Mouse (Mus musculus) Patski (cell line): ENCODE results near the gene Gp2. TPM values are rescaled to one million over a fixed set of nuclear protein-coding genes. Genes with fewer than 3 reads are reported as not detected.

ENCODE experiments used
- ATAC-seq: fragments of 100-300 bp; one replicate; pipeline ENCODE4 v1.8.0; 2021
- CTCF ChIA-PET: fragments of 350-600 bp; sonication (Branson Sonifier 250); formaldehyde crosslinking; loops from one replicate; lab custom pipeline; 2022; ENCODE audit warnings: inconsistent platforms; lab: Charles Lee
- POLR2A ChIA-PET: fragments of 350-600 bp; sonication (Branson Sonifier 250); formaldehyde crosslinking; loops from one replicate; lab custom pipeline; 2022; ENCODE audit warnings: antibody characterized with exemption, inconsistent platforms; lab: Charles Lee
- DNase-seq: peaks from one replicate; pipeline ENCODE4 v3.0.0-alpha.2; 2011; ENCODE audit warnings: low read depth, low spot score
- H3K27me3 ChIP-seq: fragments of 371-371 bp; one replicate; pipeline ENCODE4 v1.5.1; 2021
- CTCF ChIP-seq: fragments of 100-300 bp; IDR thresholded peaks from one replicate; pipeline ENCODE4 v1.5.1; 2021
- in situ Hi-C: fragments of 300-500 bp; cut with MboI; formaldehyde crosslinking; loops from 3 replicates; pipeline ENCODE4 v1.11.1; 2018; ENCODE audit warnings: low pct_unique_long_range_greater_than_20kb, mixed read lengths
- polyA plus RNA-seq: library from polyadenylated mRNA; unstranded; gene quantifications from one replicate; pipeline ENCODE4 v1.2.3, GENCODE M21; 2021

The Gp2 gene
- not detected for polyA plus RNA-seq

- TF ChIP-seq CTCF: no peak
- DNase-seq (no peak), ATAC-seq (no peak)
- ChIA-PET POLR2A (interaction anchor here (0.6 kb wide), 1 partner anchor 156 kb away, joined by 3 read pairs; no protein-coding TSS in a partner anchor), CTCF (no interaction called here)
- in situ Hi-C loops: no loop called here
- H3K27me3 ChIP-seq: no peaks in the 10 kb centered on the region
Measured at GRCm38 (mm10) chr7:119459185-119459584, at the start of gene Gp2. Gene Gp2, minus strand, starts transcription at chr7:119459285.

GRCm38 (mm10) chr7:119490041-119490780 lies 31.1 kb upstream of the Gp2 start:
- CTCF ChIA-PET: interaction anchor here (1.0 kb wide), 2 partner anchors 63 to 467 kb away, joined by 3 read pairs; no protein-coding TSS in a partner anchor
- POLR2A ChIA-PET: no interaction called here
- TF ChIP-seq CTCF: no peak
- DNase-seq (no peak), ATAC-seq (no peak)
- in situ Hi-C loops: no loop called here
- H3K27me3 ChIP-seq: no peaks in the 10 kb centered on the region

- ATAC-seq (no peak), DNase-seq (no peak)
- TF ChIP-seq CTCF: no peak
- POLR2A ChIA-PET: no interaction called here
- CTCF ChIA-PET: no interaction called here
- H3K27me3 ChIP-seq: no peaks in the 10 kb centered on the region
- in situ Hi-C loops: no loop called here
Measured at GRCm38 (mm10) chr7:119486683-119487082, 27.6 kb upstream of the Gp2 start.

- ATAC-seq (no peak), DNase-seq (no peak)
- in situ Hi-C loops: no loop called here
- no peaks in the 10 kb centered on the region for H3K27me3 ChIP-seq
- no peak for TF ChIP-seq CTCF
- CTCF ChIA-PET: no interaction called here
- POLR2A ChIA-PET: no interaction called here
Measured at GRCm38 (mm10) chr7:119484154-119484553, 25.1 kb upstream of the Gp2 start.

- DNase-seq: no peak
- no peak for TF ChIP-seq CTCF
Measured at GRCm38 (mm10) chr7:119479256-119479655, 20.2 kb upstream of the Gp2 start, which contains the start of gene Umod. Gene Umod, minus strand, starts transcription at chr7:119479282.

GRCm38 (mm10) chr7:119476500-119477389 lies 17.7 kb upstream of the Gp2 start:
- no peaks in the 10 kb centered on the region for H3K27me3 ChIP-seq
- TF ChIP-seq CTCF: no peak
- no peak for DNase-seq
- ATAC-seq: no peak
- in situ Hi-C loops: no loop called here
- ChIA-PET POLR2A (no interaction called here), CTCF (no interaction called here)

More at GRCm38 (mm10) chr7:119479256-119479655, 20.2 kb upstream of the Gp2 start, which contains the start of gene Umod:
- ChIA-PET CTCF (no interaction called here), POLR2A (no interaction called here)
- ATAC-seq: no peak
- in situ Hi-C loops: no loop called here
- no peaks in the 10 kb centered on the region for H3K27me3 ChIP-seq

- in situ Hi-C loops: no loop called here
- H3K27me3 ChIP-seq: no peaks in the 10 kb centered on the region
- TF ChIP-seq CTCF: no peak
- DNase-seq: no peak
- no peak for ATAC-seq
- POLR2A ChIA-PET: no interaction called here
- CTCF ChIA-PET: no interaction called here
Measured at GRCm38 (mm10) chr7:119454192-119454591, 4.9 kb downstream of the Gp2 start.

- no peak for TF ChIP-seq CTCF
- no peaks in the 10 kb centered on the region for H3K27me3 ChIP-seq
- CTCF ChIA-PET: no interaction called here
- DNase-seq (no peak), ATAC-seq (no peak)
- POLR2A ChIA-PET: no interaction called here
- in situ Hi-C loops: no loop called here
Measured at GRCm38 (mm10) chr7:119443849-119444248, 15.2 kb downstream of the Gp2 start.

- H3K27me3 ChIP-seq: no peaks in the 10 kb centered on the region
- ChIA-PET POLR2A (no interaction called here), CTCF (no interaction called here)
- no peak for DNase-seq
- TF ChIP-seq CTCF: no peak
- ATAC-seq: no peak
- in situ Hi-C loops: no loop called here
Measured at GRCm38 (mm10) chr7:119441938-119442337, 17.1 kb downstream of the Gp2 start.

- in situ Hi-C loops: loop anchor here (5.0 kb wide), 1 partner anchor 415 kb away; no protein-coding TSS in a partner anchor
Measured at GRCm38 (mm10) chr7:119427180-119427616, 31.9 kb downstream of the Gp2 start.

More at GRCm38 (mm10) chr7:119427180-119427616, 31.9 kb downstream of the Gp2 start:
- DNase-seq (no peak), ATAC-seq (no peak)
- POLR2A ChIA-PET: no interaction called here
- no peaks in the 10 kb centered on the region for H3K27me3 ChIP-seq
- peak; percentile 60 for TF ChIP-seq CTCF
- CTCF ChIA-PET: interaction anchor here (0.8 to 1.3 kb wide), 4 partner anchors 23 to 408 kb away, joined by 3 read pairs; no protein-coding TSS in a partner anchor
